Mouse (Mus musculus): ENCODE results near the gene Srd5a1.

DNA sequence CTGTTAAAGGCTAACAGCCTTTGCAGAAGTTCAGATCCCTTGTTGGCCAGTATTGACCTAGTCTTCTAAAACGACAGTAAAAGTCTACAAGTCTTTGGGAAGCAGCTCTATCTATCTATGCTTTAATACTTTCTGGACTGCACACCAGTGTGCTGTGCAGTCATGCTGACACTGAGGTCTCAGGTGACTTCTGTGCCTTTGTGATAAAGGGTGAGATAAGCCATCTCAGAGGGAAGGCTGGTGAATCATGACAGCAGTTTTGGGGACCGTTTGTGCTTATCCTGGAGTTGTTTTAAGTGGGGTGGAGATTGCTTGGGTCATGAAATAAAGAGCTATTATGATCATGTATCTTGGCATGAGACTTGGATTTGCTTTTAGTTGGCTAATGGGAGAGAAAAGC lies 22.7 kb upstream of the Srd5a1 start:
- TF ChIP-seq CTCF (IDR thresholded peaks at IDR 0.05; ENCODE audit: borderline replicate concordance, insufficient read depth, low read depth, low read length) (no peak), POLR2A (IDR thresholded peaks at IDR 0.05; ENCODE audit: borderline replicate concordance, insufficient read depth, low read length) (no peak)
